Mouse (Mus musculus) forebrain, embryonic 13.5 days (tissue): ENCODE results near the gene Oprd1. TPM values are rescaled to one million over a fixed set of nuclear protein-coding genes. Genes with fewer than 3 reads are reported as not detected.

Source experiments
- ATAC-seq: fragments of 200-750 bp; cut with Nextera tagmentation; 2 replicates; pipeline ENCODE4 v1.8.0; 2017
- H3K27ac ChIP-seq: fragments of 300-500 bp; sonication (generic); 2 replicates; pipeline ENCODE4 v1.5.1; 2015; ENCODE audit warnings: inconsistent platforms, mild to moderate bottlenecking, moderate library complexity
- H3K27me3 ChIP-seq: fragments of 300-500 bp; sonication (generic); 2 replicates; pipeline ENCODE4 v1.6.1; 2015; ENCODE audit warnings: mild to moderate bottlenecking, inconsistent platforms
- H3K36me3 ChIP-seq: fragments of 300-500 bp; sonication (generic); 2 replicates; pipeline ENCODE4 v1.6.1; 2015; ENCODE audit warnings: mild to moderate bottlenecking, inconsistent platforms; ENCODE audit not compliant: poor library complexity, severe bottlenecking
- H3K4me1 ChIP-seq: fragments of 300-500 bp; sonication (generic); 2 replicates; pipeline ENCODE4 v1.6.1; 2015; ENCODE audit warnings: inconsistent platforms
- H3K4me2 ChIP-seq: fragments of 300-500 bp; sonication (generic); 2 replicates; pipeline ENCODE4 v1.6.1; 2015; ENCODE audit warnings: inconsistent platforms, mild to moderate bottlenecking, moderate library complexity
- H3K4me3 ChIP-seq: fragments of 300-500 bp; sonication (generic); 2 replicates; pipeline ENCODE4 v1.5.1; 2015; ENCODE audit warnings: mild to moderate bottlenecking, inconsistent platforms
- H3K9ac ChIP-seq: fragments of 300-500 bp; sonication (generic); 2 replicates; pipeline ENCODE4 v1.6.1; 2015; ENCODE audit warnings: mild to moderate bottlenecking, inconsistent platforms
- H3K9me3 ChIP-seq: fragments of 300-500 bp; sonication (generic); replicated peaks from 2 replicates; pipeline ENCODE4 v1.6.1; 2016; ENCODE audit warnings: inconsistent platforms
- WGBS: fragments of 180-500 bp; shearing (Covaris S2); methylation state at CpG from one replicate; pipeline ENCODE4 v1.1.7; 2015; 5-methylcytosine and 5-hydroxymethylcytosine counted together
- polyA plus RNA-seq: library from polyadenylated mRNA; unstranded; fragments of >200 nt; fragmentation: Nextera tagmentation; extraction: Ambion mirVana; gene quantifications from 2 replicates; pipeline ENCODE4 v1.2.1, GENCODE M21; 2015

Oprd1 gene
- polyA plus RNA-seq, 1 experiment from 2014 or later = 0.12 TPM

- no peak overlapping the region for H3K4me2 ChIP-seq
Measured at GRCm38 (mm10) chr4:132111227-132111626, 33.1 kb downstream of the Oprd1 start.

GRCm38 (mm10) chr4:132108221-132108620, 36.1 kb downstream of the Oprd1 start:
- Histone ChIP-seq H3K4me1 (peaks cover 18% of the 10 kb centered on the region), H3K27me3 (0 out of 2 replicates have a peak, but pooled peaks cover 4% of the 10 kb centered on the region), H3K36me3 (no peaks in the 10 kb centered on the region), H3K4me3 (no peak overlapping the region), H3K9me3 (no peaks in the 10 kb centered on the region), H3K27ac (no peak overlapping the region), H3K4me2 (no peak overlapping the region), H3K9ac (no peak overlapping the region)
- WGBS = 94% methylated on average over 7 of the region's 7 CpGs
- no peak for ATAC-seq

More at GRCm38 (mm10) chr4:132111227-132111626, 33.1 kb downstream of the Oprd1 start:
- H3K27ac ChIP-seq = no peak overlapping the region
- 10% methylated on average over 4 of the region's 4 CpGs for WGBS
- peak overlapping the region; percentile 16; the same call in 1 of the 2 replicates for H3K9ac ChIP-seq
- no peak overlapping the region for H3K4me3 ChIP-seq
- H3K36me3 ChIP-seq = no peaks in the 10 kb centered on the region
- ATAC-seq = no peak
- 0 out of 2 replicates have a peak, but pooled peaks cover 12% of the 10 kb centered on the region for H3K27me3 ChIP-seq
- no peaks in the 10 kb centered on the region for H3K9me3 ChIP-seq
- H3K4me1 ChIP-seq = peaks cover 18% of the 10 kb centered on the region

GRCm38 (mm10) chr4:132101152-132101551, 43.1 kb downstream of the Oprd1 start:
- no peaks in the 10 kb centered on the region for H3K27me3 ChIP-seq
- H3K4me3 ChIP-seq = no peak overlapping the region
- no peak overlapping the region for H3K9ac ChIP-seq
- ATAC-seq = no peak
- no peaks in the 10 kb centered on the region for H3K9me3 ChIP-seq
- 38% methylated on average over 3 of the region's 3 CpGs for WGBS
- no peak overlapping the region for H3K4me2 ChIP-seq
- no peaks in the 10 kb centered on the region for H3K4me1 ChIP-seq
- no peak overlapping the region for H3K27ac ChIP-seq
- H3K36me3 ChIP-seq = no peaks in the 10 kb centered on the region

GRCm38 (mm10) chr4:132099548-132099947, 44.7 kb downstream of the Oprd1 start:
- WGBS = 72% methylated on average over 5 of the region's 5 CpGs
- no peaks in the 10 kb centered on the region for H3K4me1 ChIP-seq
- ATAC-seq = no peak

GRCm38 (mm10) chr4:132095043-132095442, 49.2 kb downstream of the Oprd1 start:
- Histone ChIP-seq H3K4me1 (no peaks in the 10 kb centered on the region), H3K4me3 (no peak overlapping the region), H3K27me3 (0 out of 2 replicates have a peak, but pooled peaks cover 2% of the 10 kb centered on the region), H3K27ac (no peak overlapping the region), H3K36me3 (no peaks in the 10 kb centered on the region), H3K9ac (no peak overlapping the region), H3K4me2 (no peak overlapping the region), H3K9me3 (no peaks in the 10 kb centered on the region)
- no peak for ATAC-seq
- WGBS = 75% methylated on average over 7 of the region's 7 CpGs

More at GRCm38 (mm10) chr4:132099548-132099947, 44.7 kb downstream of the Oprd1 start:
- Histone ChIP-seq H3K9ac (no peak overlapping the region), H3K4me3 (no peak overlapping the region), H3K27ac (no peak overlapping the region), H3K27me3 (no peaks in the 10 kb centered on the region), H3K9me3 (no peaks in the 10 kb centered on the region), H3K36me3 (no peaks in the 10 kb centered on the region), H3K4me2 (no peak overlapping the region)

GRCm38 (mm10) chr4:132093928-132094327, 50.4 kb downstream of the Oprd1 start:
- H3K4me2 ChIP-seq = no peak overlapping the region
- ATAC-seq = no peak
- no peak overlapping the region for H3K9ac ChIP-seq
- no peaks in the 10 kb centered on the region for H3K36me3 ChIP-seq
- no peaks in the 10 kb centered on the region for H3K4me1 ChIP-seq
- WGBS = 91% methylated on average over 5 of the region's 5 CpGs
- 0 out of 2 replicates have a peak, but pooled peaks cover 2% of the 10 kb centered on the region for H3K27me3 ChIP-seq
- no peak overlapping the region for H3K27ac ChIP-seq
- H3K4me3 ChIP-seq = no peak overlapping the region
- no peaks in the 10 kb centered on the region for H3K9me3 ChIP-seq

GRCm38 (mm10) chr4:132093136-132093535, 51.1 kb downstream of the Oprd1 start:
- no peak overlapping the region for H3K27ac ChIP-seq
- no peak overlapping the region for H3K4me2 ChIP-seq
- no peaks in the 10 kb centered on the region for H3K4me1 ChIP-seq
- H3K36me3 ChIP-seq = no peaks in the 10 kb centered on the region
- H3K4me3 ChIP-seq = no peak overlapping the region
- 84% methylated on average over 6 of the region's 6 CpGs for WGBS
- H3K9me3 ChIP-seq = no peaks in the 10 kb centered on the region
- H3K27me3 ChIP-seq = 0 out of 2 replicates have a peak, but pooled peaks cover 2% of the 10 kb centered on the region
- H3K9ac ChIP-seq = no peak overlapping the region
- ATAC-seq = no peak

GRCm38 (mm10) chr4:132088921-132089320, 55.4 kb downstream of the Oprd1 start:
- H3K27ac ChIP-seq = no peak overlapping the region
- WGBS = 23% methylated on average over 7 of the region's 7 CpGs
- H3K27me3 ChIP-seq = peaks cover 12% of the 10 kb centered on the region; the same call in 1 of the 2 replicates
- no peaks in the 10 kb centered on the region for H3K36me3 ChIP-seq
- no peak overlapping the region for H3K4me2 ChIP-seq
- no peaks in the 10 kb centered on the region for H3K9me3 ChIP-seq
- H3K9ac ChIP-seq = no peak overlapping the region
- H3K4me3 ChIP-seq = no peak overlapping the region
- no peaks in the 10 kb centered on the region for H3K4me1 ChIP-seq
- no peak for ATAC-seq

GRCm38 (mm10) chr4:132085114-132085513, 59.2 kb downstream of the Oprd1 start:
- no peak overlapping the region for H3K4me2 ChIP-seq
- no peaks in the 10 kb centered on the region for H3K36me3 ChIP-seq
- H3K4me3 ChIP-seq = no peak overlapping the region
- no peaks in the 10 kb centered on the region for H3K9me3 ChIP-seq
- H3K4me1 ChIP-seq = no peaks in the 10 kb centered on the region
- WGBS = 82% methylated on average over 7 of the region's 7 CpGs
- no peak for ATAC-seq
- no peak overlapping the region for H3K9ac ChIP-seq
- H3K27ac ChIP-seq = no peak overlapping the region
- peaks cover 17% of the 10 kb centered on the region for H3K27me3 ChIP-seq

- no peak overlapping the region for H3K9ac ChIP-seq
- no peak overlapping the region for H3K4me3 ChIP-seq
- H3K36me3 ChIP-seq = no peaks in the 10 kb centered on the region
- H3K27me3 ChIP-seq = peaks cover 50% of the 10 kb centered on the region
- H3K4me2 ChIP-seq = no peak overlapping the region
- H3K27ac ChIP-seq = no peak overlapping the region
- no peak for ATAC-seq
- H3K4me1 ChIP-seq = peaks cover 11% of the 10 kb centered on the region
- H3K9me3 ChIP-seq = no peaks in the 10 kb centered on the region
- 80% methylated on average over 4 of the region's 4 CpGs for WGBS
Measured at GRCm38 (mm10) chr4:132080492-132080983, 63.7 kb downstream of the Oprd1 start.

GRCm38 (mm10) chr4:132079555-132080275, 64.6 kb downstream of the Oprd1 start:
- Histone ChIP-seq H3K9ac (no peak overlapping the region), H3K36me3 (no peaks in the 10 kb centered on the region), H3K4me2 (no peak overlapping the region), H3K27ac (no peak overlapping the region), H3K9me3 (no peaks in the 10 kb centered on the region), H3K4me1 (peaks cover 19% of the 10 kb centered on the region), H3K27me3 (peaks cover 53% of the 10 kb centered on the region), H3K4me3 (no peak overlapping the region)
- no peak for ATAC-seq
- WGBS = 14% methylated on average over 19 of the region's 19 CpGs

GRCm38 (mm10) chr4:132078296-132078714, 66.0 kb downstream of the Oprd1 start:
- Histone ChIP-seq H3K27me3 (peaks cover 67% of the 10 kb centered on the region), H3K9ac (no peak overlapping the region), H3K27ac (no peak overlapping the region), H3K36me3 (no peaks in the 10 kb centered on the region), H3K4me3 (no peak overlapping the region), H3K4me1 (peaks cover 27% of the 10 kb centered on the region), H3K9me3 (no peaks in the 10 kb centered on the region), H3K4me2 (no peak overlapping the region)
- 64% methylated on average over 7 of the region's 7 CpGs for WGBS
- ATAC-seq = no peak
